Mouse (Mus musculus) left cerebral cortex, postnatal 36 days (tissue): Measurements from ENCODE around the gene Primpol. TPM values are rescaled to one million over a fixed set of nuclear protein-coding genes. Genes with fewer than 3 reads are reported as not detected.

Experiments used
- total RNA-seq, 2 experiments: library from RNA; stranded (reverse); gene quantifications; 2 replicates each; pipeline ENCODE4 v1.2.3; 2021

Gene Primpol
- total RNA-seq, 2 experiments from 2014 or later, result 3.1 to 3.5 TPM

Other genes starting within 250 kb of the Primpol start
- gene Acsl1, start 146.2 kb downstream of the Primpol start, total RNA-seq, result 10 to 100 TPM; 42.6 to 52.0 TPM
- gene Cenpu, start 65.2 kb downstream of the Primpol start, total RNA-seq, result 1 to 10 TPM; 3.0 to 3.1 TPM
- 10 to 100 TPM; 12.9 to 15.3 TPM for gene Casp3, start 79 bp upstream of the Primpol start, total RNA-seq
- gene Irf2, start 122.5 kb upstream of the Primpol start, total RNA-seq, result 10 to 100 TPM; 53.0 to 56.0 TPM